Mouse (Mus musculus) liver, embryonic 14.5 days (tissue): ENCODE data around the gene Ctrc.

ENCODE experiments used
- CTCF ChIP-seq: IDR thresholded peaks from 2 replicates; pipeline ENCODE4 v1.5.1; 2016; ENCODE audit warnings: antibody characterized with exemption, low read depth, control low read depth
- EP300 ChIP-seq: IDR thresholded peaks from 2 replicates; pipeline ENCODE4 v1.6.1; 2016; ENCODE audit warnings: antibody characterized with exemption, low read depth

- no peak for TF ChIP-seq CTCF
- TF ChIP-seq EP300: no peak
Measured at GRCm38 (mm10) chr4:141779828-141780227, 66.3 kb downstream of the Ctrc start.
